Mouse (Mus musculus): Measurements from ENCODE around the gene Il31ra.

Gene Il31ra

DNA sequence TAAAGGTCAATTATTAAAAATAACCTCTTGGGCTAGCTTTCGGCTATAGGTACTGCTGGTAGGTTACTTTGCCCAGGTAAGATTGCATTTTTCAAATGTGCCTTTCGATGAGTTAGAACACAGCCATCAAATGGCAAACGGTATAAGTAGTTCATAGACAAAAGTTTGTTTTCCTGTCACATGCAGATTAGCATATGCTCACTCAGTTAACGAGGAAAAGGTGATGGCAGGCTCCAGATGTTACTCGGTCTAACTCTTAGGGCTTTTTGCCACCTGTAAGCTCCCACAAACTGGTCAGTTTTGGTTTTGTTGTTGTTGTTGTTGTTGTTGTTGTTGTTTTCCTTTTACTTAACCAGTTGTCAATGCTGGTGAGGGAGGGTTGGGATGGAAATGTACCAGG lies 85.7 kb downstream of the Il31ra start:
- no peak for DNase-seq (ENCODE audit: low spot score)

DNA sequence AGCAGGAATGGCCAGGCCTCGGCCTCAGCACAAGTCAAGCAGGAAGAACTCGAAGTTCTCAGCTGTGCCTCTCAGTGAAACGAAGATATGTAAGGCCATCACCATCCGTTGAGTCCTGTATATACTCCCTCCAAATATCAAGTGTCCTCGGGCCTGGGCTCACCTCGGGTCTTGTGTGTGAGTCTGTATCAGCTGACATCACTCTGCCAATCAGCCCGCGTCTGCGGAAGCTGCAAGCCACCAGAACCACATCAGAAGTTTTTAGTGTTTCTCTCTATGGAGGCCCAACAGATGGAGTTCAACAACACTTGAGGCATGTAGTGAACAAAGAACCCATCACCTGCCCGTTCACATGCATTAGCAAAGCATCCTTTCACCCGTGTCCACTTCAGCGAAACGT lies 86.5 kb downstream of the Il31ra start:
- no peak for DNase-seq (ENCODE audit: low spot score)

DNA sequence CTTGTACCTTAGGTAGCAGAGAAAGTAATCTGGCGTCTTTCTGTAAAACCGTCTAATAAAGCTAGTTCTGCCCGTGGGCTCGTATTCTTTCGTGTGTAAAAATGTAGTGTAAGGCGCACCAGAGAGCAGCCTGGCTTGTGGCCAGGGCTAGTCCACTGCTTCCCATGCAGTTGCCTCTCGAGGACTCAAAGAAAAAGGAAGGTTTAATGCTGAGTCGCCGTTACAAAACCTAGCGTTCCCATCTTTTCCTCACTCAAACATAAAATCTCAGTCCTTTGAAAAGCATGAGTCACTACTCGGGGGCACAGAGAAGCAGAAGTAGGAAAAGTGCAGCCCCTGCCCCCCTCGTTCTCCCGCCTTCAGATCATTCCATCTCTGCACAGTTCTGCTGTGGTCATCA lies 87.4 kb downstream of the Il31ra start:
- no peak for DNase-seq (ENCODE audit: low spot score)

DNA sequence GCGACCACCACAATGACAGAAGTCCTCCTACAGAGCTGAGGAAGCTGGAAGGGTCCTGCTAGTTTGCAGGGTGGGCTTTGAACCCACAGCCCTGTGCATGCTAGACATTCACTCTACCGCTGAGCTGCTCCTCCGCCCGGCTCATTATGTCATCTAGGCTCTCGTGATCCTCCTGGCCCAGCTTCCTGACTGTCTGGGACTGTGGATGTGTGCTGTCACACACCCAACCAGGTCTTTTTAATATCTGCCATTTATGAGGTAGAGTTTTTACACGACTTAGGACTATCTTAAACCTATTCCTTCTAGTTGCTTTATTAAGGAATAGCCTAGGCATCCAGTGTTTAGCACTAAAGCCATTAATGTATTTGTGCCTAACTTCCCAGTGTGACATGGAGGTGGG lies 88.7 kb downstream of the Il31ra start:
- no peak for DNase-seq (ENCODE audit: low spot score)

DNA sequence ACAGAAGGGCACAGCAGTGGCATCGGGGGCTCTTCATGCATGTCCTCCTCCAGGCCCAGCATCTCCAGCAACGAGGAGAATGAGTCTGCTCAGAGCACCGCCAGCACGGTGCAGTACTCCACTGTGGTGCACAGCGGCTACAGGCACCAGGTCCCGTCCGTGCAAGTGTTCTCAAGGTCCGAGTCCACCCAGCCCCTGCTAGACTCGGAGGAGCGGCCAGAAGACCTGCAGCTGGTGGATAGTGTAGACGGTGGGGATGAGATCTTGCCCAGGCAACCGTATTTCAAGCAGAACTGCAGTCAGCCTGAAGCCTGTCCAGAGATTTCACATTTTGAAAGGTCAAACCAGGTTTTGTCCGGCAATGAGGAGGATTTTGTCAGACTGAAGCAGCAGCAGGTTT lies 90.3 kb downstream of the Il31ra start:
- no peak for DNase-seq (ENCODE audit: low spot score)

DNA sequence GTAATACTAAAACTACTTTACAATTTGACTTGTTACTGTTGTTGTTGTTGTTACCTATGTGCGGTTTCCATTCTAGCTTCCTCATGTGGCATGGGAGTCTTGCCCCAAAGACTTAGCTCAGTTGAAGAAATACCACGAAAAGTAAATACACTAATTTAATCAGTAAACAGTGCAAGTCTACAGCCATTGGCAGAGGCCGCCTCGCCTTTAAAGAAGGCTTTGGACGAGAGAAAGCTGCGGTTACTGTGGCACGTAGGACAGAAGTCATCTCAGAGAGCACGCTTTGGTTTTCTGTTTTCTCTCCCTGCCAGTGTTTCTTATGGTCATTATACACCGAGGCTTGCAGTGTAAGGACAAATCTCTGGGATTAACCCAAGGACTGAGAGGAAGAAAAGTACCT lies 93.7 kb downstream of the Il31ra start:
- DNase-seq (ENCODE audit: low spot score): no peak

DNA sequence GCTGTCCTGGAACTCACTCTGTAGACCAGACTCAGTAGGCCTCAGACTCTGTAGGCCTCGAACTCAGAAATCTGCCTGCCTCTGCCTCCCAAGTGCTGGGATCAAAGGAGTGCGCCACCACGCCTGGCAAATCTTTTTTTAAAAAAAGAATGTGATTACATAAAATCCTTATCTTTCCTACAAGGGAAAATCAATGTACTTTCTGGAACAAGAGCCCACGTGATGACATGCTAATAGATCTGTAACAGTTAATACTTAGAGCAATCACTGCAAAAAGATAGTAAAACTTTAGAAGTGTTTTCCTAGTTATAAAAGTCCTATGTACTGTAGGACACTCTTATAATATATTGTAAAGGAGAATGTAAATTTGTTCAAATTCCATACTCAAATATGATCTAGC lies 94.1 kb downstream of the Il31ra start:
- no peak for DNase-seq (ENCODE audit: low spot score)

DNA sequence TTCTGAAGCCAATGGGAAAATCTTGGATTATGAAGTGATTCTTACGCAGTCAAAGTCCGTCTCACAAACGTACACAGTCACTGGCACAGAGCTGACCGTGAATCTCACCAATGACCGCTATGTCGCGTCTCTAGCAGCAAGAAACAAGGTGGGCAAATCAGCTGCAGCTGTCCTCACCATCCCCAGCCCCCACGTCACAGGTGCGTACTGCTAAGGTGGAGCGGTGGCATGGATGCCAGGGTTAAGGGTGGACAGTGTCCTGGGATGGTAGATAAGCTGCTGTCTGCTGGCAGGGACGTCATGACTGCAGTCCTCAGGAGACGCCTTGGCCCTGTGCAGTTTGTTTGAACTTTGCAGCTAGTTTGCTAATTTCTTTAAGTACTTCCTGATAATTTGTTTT lies 99.6 kb downstream of the Il31ra start:
- no peak for DNase-seq (ENCODE audit: low spot score)

DNA sequence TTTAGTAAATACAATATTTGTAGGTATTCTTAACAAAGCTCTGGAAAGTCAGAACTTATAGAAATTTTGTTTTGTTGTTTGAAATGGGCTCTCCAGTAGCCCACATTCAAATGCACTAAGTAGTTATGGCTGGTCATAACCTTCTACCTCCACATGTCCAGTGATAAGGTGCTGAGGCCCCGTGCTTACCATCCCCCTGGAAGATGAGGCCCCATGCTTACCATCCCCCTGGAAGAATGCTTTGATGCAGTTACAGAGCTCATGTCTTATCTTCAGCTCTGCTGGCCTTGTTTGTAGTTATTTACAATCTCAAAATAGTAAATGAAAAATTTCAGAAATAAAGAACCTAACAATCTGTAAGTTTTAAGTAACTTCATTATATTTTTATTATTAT lies 101.9 kb downstream of the Il31ra start:
- DNase-seq (ENCODE audit: low spot score): no peak

DNA sequence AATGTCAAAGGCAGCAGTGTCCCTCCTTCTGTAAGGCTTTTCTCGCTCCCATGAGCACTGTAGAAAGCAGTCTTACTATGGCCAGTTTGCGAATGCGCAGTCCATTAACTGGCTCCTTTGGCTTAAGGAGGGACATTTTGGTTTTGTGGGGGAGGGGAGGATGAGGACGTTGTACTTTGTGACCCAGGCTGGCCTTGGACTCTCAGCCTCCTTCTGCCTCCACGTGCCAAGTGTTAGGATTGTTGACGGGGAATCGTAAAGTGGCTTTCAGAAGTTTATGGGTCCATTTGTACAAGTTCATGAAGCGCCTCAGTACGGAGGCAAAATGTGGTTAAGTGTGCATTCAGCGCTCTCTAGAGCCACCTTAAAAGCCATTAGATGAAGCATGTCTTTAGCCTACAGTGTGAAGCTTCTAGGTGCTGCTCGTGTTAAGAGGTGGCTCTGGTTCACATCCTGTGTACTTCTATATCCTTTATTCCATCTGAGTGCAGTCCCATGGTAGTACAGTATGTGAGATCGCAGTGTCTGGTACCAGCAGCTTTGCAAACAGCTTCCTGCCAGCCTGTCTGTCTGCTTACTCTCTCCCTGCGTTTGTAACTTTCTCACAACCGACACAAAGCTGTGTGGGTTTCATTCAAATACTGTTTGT lies 102.4 kb downstream of the Il31ra start:
- no peak for DNase-seq (ENCODE audit: low spot score)

DNA sequence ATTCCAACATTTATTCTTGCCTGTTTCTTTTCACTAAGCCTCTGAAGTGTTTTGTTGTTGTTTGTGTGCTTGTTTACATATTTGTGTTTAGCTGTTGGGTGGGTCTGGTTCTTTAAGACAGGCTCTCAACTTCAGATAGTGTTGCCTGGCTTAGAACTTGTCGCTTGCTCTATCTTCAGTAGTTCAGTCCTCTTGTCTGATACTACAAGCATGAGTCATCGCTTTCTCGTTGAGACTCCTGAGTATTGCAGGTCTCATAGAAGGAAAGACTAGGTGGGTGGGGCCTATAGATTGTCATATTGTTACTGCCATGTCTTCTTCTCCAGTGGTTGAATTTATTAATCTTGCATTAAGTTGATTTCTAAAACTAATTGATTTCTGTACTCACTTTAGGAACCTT lies 104.1 kb downstream of the Il31ra start:
- DNase-seq (ENCODE audit: low spot score): no peak

DNA sequence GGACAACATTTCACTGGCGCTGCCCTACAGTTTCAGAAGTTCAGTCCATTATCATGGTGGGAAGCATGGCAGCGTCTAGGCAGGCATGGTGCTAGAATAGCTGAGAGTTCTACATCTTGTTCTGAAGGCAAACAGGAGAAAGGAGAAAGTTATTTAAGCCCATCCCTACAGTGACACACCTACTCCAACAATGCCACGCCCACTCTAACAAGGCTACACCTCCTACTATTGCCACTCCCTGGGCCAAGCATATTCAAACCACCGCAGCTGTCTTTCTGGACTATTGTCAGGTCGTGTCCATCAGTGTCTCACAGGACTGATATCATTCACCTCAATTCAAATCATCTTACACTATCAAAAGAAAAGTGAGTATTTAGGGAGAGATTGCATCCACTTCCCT lies 107.5 kb downstream of the Il31ra start:
- no peak for DNase-seq (ENCODE audit: low spot score)

DNA sequence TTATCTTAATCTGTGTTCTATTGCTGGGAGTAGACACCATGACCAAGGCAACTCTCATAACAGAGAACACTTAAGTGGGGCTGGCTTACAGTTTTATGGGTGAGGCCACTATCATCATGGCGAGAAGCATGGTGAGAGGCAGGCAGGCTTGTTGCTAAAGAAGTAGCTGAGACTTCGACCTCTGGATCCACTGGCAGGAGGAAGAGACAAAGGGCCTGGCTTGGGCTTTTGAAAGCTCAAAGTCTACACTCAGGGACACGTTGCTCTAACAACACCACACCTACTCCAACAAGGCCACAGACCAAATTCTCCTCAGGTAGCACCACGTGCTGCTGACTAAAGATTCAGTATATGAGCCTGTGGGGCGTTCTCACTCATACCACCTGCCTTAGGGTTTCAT lies 107.9 kb downstream of the Il31ra start:
- no peak for DNase-seq (ENCODE audit: low spot score)

DNA sequence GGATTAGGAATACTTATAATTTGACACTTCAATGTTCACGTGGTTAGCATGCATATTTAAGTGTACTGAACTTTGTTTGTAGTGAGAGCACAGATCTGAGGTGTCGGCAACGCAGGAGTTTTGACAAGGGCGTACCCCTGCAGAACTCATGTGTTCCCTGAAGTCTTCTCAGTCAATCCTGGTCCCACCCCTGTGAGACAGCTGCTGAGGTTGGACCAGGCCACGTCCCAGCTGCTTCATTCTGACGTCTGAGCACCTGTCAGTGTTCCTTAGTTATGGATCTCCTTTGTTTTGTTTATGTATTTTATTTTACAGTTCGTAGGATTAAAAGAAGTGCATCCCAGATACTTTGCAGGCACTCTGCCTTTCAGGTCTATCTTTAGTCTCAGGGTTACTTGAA lies 111.1 kb downstream of the Il31ra start:
- DNase-seq (ENCODE audit: low spot score): no peak

DNA sequence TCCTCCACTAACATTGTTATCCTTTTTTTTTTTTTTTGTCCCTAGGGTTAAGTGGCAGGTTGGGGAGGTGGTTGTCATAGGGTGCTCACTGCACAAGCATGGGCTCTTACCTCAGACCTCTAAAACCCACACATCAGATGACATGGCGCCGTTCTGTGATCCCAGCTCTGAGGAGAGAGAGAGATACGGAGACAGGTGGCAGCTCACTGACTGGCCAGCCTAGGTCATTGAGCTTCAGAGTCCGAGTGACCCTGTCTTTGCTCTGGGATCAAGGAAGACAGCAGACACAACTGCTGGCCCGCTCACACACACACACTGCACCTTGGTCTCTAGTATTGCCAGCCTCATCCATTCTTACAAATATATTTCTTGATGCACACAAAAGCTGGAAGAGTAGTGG lies 111.6 kb downstream of the Il31ra start:
- DNase-seq (ENCODE audit: low spot score): no peak

DNA sequence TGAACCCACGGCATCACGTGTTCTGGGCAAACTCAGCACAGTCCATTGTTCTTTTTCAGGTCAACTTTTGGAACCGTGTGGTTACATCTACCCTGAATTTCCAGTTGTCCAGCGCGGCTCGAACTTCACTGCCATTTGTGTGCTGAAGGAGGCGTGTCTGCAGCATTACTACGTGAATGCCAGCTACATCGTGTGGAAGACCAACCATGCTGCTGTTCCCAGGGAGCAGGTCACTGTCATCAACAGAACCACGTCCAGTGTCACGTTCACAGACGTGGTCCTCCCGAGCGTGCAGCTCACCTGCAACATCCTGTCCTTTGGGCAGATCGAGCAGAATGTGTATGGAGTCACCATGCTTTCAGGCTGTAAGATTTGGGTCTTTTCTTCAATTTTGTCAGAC lies 114.2 kb downstream of the Il31ra start:
- no peak for DNase-seq (ENCODE audit: low spot score)

DNA sequence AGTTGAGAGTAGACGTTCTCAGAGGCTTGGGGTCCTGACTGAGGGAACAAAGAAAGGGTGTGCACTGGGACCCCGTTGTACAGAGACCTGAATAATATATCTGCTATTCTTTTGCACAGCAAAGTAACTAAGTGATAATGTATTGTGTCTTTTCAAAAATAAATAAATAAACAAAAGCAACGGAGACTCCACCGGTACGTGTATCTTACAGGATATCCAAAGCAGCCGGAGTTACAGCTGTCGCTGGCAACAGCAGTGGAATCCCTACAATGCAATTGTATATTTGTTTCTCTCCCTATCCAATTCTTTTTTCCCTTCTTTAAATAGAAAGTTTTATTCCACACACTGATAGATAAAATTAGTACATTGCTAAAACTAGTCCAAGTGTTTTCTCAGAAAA lies 115.1 kb downstream of the Il31ra start:
- DNase-seq (ENCODE audit: low spot score): no peak

DNA sequence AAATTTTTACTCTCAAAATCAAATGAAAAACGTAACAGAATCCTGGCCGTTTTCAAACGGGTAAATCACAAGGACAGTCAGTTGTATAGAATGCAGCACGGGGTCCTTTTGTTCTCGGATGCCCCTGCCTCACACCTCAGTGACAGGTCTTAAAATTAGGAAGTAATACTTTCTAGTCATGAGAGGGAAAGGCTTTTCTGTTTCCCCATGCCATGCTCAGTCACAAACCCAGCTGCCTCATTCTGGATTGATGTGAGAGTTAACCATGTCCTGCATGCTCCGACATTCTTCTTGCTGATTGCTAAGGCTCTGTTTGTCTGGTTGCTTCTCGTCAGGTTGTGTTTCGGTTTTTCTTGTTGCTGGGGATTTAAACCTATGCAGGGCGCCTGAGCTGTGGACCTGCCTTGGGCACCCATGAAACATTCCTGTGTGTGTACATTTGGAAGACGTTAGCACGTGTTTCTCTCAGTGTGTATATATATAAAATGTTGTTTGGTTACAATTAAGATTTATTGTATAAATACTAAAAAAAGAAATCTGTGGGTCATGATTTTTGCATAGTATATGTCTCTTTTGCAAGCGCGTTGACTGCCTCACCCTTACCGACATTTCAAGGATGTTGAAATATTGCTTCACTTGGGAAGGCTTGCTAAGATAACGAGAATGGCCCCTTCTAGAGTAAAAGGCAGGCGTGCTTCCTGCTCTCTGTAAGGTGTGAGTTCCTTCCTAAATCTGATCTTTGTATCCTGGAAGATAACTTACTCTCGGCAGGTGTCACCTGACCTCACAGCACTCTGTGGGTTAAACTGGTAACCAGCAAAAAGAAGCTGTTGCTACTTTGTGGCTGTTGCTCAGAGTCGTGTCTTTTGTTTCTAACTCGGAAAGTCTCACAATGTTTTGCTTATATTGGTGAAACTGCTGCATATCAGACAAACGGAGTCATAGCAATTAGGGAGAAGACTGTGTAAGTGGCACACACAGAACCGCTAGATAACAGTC lies 120.1 kb downstream of the Il31ra start:
- no peak for DNase-seq (ENCODE audit: low spot score)

DNA sequence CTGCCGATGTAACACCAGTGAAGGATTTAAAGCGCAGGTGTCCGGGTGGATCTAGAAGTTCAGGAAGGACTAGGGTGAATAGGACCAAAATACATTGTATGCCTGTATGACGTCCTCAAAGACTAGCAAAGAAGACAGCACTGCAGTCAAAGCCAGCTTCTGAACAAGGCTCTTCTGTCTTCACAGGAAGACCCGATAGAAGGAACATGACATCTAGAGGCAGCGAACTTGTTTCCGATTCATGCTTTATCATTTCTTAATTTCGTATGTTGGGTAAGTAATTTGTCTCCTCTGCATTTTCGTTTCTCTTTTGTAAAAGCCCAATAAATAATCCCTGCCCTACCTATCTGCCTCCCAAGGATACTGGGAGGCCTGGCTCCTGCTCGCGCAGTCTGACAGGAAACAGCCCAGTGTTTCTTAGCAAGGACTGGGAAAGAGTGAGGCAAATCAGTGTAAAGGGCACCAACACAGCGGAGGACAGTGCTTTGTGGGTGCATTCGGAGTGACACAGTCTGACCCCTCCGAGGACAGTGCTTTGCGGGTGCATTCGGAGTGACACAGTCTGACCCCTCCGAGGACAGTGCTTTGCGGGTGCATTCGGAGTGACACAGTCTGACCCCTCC lies 121.6 kb downstream of the Il31ra start:
- DNase-seq (ENCODE audit: low spot score): no peak

DNA sequence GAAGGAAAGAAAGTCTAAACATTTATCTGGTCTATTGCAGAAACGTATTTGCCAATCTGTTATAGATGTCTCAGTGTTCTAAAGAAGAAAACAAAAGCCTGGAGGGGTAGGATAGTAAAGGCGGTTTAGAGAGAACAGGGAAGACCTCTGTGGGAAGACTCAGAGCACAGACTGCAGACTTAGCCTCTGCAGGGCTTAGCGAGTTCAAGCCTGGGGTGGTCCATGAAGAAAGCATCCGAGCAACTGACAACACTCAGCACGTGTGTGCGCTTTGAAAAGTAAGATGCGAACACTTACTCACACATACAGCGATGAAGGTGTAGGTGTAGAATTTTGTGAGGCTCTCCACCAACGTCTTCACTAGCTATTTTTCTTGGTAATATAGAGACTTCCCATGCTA lies 123.0 kb downstream of the Il31ra start:
- DNase-seq (ENCODE audit: low spot score): no peak
